Mouse (Mus musculus) lung, adult 2 months (tissue): ENCODE results near the gene Haus6.

ENCODE experiments used
- CTCF ChIP-seq: fragments of 200-500 bp; IDR thresholded peaks from 2 replicates; pipeline ENCODE4 v1.5.1; 2011; ENCODE audit warnings: mild to moderate bottlenecking, low read length, control low read depth; ENCODE audit not compliant: insufficient read depth
- POLR2A ChIP-seq: fragments of 200-500 bp; IDR thresholded peaks from 2 replicates; pipeline ENCODE4 v1.6.1; 2011; ENCODE audit warnings: low read depth, mild to moderate bottlenecking, control low read depth, low read length, borderline replicate concordance; ENCODE audit errors: extremely low read depth

- TF ChIP-seq POLR2A (no peak), CTCF (no peak)
Measured at GRCm38 (mm10) chr4:86651686-86652384, 40.0 kb upstream of the Haus6 start.
